29 mouse cellular contexts compared by ENCODE assay signal in genomic region chr7:97863512-97863911, GRCm38 (mm10). TPM values are rescaled to one million over a fixed set of nuclear protein-coding genes. Genes with fewer than 3 reads are reported as not detected.
"Had no signal": no experiment of that assay in that cellular context is flagged by ENCODE, and none has a peak within 500 bp of the region (broad histone marks: within the 10 kb centered on the region; RNA-seq: fewer than 3 reads in every experiment).

No protein-coding gene starts in this region.

- H3K36me3 ChIP-seq: limb, embryonic 12.5 days; limb, embryonic 15.5 days; neural tube, embryonic 12.5 days had no signal

- H3K9me3 ChIP-seq: limb, embryonic 12.5 days; limb, embryonic 15.5 days; neural tube, embryonic 12.5 days; neural tube, embryonic 15.5 days had no signal

- H3K27me3 ChIP-seq: limb, embryonic 12.5 days; limb, embryonic 15.5 days; neural tube, embryonic 12.5 days; neural tube, embryonic 15.5 days had no signal

- H3K27ac ChIP-seq: layer of hippocampus, adult 2 months; left cerebral cortex, adult 2 months; limb, embryonic 12.5 days; limb, embryonic 15.5 days; liver, embryonic 14.5 days; macrophage; neural tube, embryonic 12.5 days; neural tube, embryonic 15.5 days had no signal

- H3K4me2 ChIP-seq: limb, embryonic 12.5 days; limb, embryonic 15.5 days; liver, embryonic 11.5 days; lung, embryonic 14.5 days; midbrain, embryonic 11.5 days; neural tube, embryonic 12.5 days; neural tube, embryonic 15.5 days had no signal

- ATAC-seq: liver, postnatal 0 days; lung, postnatal 0 days had no signal

- H3K4me3 ChIP-seq: layer of hippocampus, adult 2 months; left cerebral cortex, adult 2 months; limb, embryonic 12.5 days; limb, embryonic 15.5 days; neural tube, embryonic 12.5 days; neural tube, embryonic 15.5 days had no signal

- DNase-seq: kidney, adult 18-20 months; kidney, adult 9 months; kidney, postnatal 14 days; layer of hippocampus, postnatal 36 days; left cerebral cortex, postnatal 4 days; liver, postnatal 0 days; lung, embryonic 14.5 days; midbrain, embryonic 14.5 days; right cerebral cortex, postnatal 25 days; spleen, adult 18-20 months; thymus, adult 2 months; thymus, postnatal 14 days; thymus, postnatal 4 days had no signal

- H3K9ac ChIP-seq: limb, embryonic 12.5 days; limb, embryonic 15.5 days; liver, embryonic 14.5 days; liver, postnatal 0 days; lung, embryonic 14.5 days; neural tube, embryonic 12.5 days; neural tube, embryonic 15.5 days had no signal

- H3K4me1 ChIP-seq: limb, embryonic 12.5 days; limb, embryonic 15.5 days; neural tube, embryonic 12.5 days; neural tube, embryonic 15.5 days had no signal

RNA-seq across cellular contexts. Expression of gene Gdpd4, which starts 56.2 kb away (rescaled TPM):
- total RNA-seq: layer of hippocampus, adult 2 months; layer of hippocampus, postnatal 10 days; layer of hippocampus, postnatal 36 days; left cerebral cortex, adult 2 months; left cerebral cortex, postnatal 4 days; megakaryocyte-erythroid progenitor cell, adult 5-6 weeks had no signal
- polyA plus RNA-seq: kidney, embryonic 16.5 days; large intestine, adult 2 months; limb, embryonic 12.5 days; limb, embryonic 15.5 days; liver, embryonic 11.5 days; liver, embryonic 14.5 days; liver, postnatal 0 days; lung, embryonic 14.5 days; lung, postnatal 0 days; macrophage; midbrain, embryonic 11.5 days; midbrain, embryonic 14.5 days; neural tube, embryonic 15.5 days; stomach, embryonic 16.5 days; thymus, adult 2 months had no signal
